Mouse (Mus musculus) liver, adult 2 months (tissue): ENCODE data around the gene Mustn1.

Experiments
- CTCF ChIP-seq: fragments of 200-500 bp; IDR thresholded peaks from 2 replicates; pipeline ENCODE4 v1.5.1; 2011; ENCODE audit warnings: low read depth, low read length, control low read depth
- POLR2A ChIP-seq: fragments of 200-500 bp; IDR thresholded peaks from 2 replicates; pipeline ENCODE4 v1.6.1; 2011; ENCODE audit warnings: low read length, control low read depth; ENCODE audit not compliant: insufficient read depth; ENCODE audit errors: extremely low read depth

GRCm38 (mm10) chr14:30875130-30875865, 3.7 kb upstream of the Mustn1 start:
- TF ChIP-seq CTCF: no peak
- no peak for TF ChIP-seq POLR2A
